Mouse (Mus musculus) right cerebral cortex, adult 18-20 months (tissue): ENCODE data around the gene Fnip1.

ENCODE experiments used
- DNase-seq: peaks from one replicate; pipeline ENCODE4 v3.0.0; 2022; ENCODE audit warnings: mixed read lengths

Gene Fnip1

DNA sequence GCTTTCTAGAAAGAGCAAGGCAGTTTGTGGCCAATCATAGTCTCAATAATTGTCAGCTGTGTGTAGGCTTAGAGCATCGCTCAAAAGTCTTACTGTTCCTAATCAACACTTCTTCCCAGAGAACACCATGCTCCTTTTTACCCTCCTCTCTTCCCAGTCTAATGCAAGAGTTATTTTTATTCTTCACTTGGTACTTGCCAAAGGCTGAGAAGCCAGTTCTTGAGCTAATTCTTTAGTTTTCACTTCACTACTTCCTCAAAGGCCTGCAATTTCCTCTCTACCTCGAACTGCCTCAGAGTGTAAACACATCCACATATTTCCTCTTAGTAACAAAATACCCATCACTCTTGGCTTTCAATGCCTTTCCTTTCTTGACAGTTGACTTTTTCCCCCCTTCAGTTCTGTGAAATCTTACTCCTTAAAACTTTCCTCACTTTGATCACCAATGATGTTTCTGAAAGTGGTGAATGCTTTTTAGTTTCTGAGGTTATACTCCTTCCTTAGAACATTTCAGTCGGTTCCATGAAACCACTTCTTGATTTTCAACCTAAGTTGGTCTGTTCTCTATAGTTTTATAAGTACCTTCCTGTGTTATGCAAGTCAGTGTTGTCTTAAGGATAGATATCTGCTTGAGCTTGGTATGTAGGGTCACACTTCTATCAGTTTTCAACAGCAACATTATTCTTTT is 26.7 kb downstream of the Fnip1 start:
- DNase-seq = peak; percentile 15

DNA sequence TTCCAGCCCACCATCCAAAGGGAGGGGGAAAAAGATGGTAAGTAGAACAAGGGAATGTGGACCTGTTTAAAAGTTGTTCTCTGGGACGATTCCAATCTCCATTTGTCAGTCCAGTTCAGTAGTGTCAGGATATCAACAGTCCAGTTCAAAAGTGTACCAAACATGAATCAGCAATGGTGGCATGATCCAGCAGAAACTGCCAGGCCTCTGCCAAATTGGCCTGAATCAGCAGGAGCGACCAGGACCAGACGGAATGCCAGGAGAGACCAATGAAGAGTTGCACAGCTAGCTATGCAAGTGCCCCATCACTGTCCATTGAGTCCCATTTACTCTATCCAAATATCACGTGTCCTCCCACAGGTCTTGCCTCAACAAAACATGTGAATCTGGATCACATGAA is 34.2 kb downstream of the Fnip1 start:
- no peak for DNase-seq

DNA sequence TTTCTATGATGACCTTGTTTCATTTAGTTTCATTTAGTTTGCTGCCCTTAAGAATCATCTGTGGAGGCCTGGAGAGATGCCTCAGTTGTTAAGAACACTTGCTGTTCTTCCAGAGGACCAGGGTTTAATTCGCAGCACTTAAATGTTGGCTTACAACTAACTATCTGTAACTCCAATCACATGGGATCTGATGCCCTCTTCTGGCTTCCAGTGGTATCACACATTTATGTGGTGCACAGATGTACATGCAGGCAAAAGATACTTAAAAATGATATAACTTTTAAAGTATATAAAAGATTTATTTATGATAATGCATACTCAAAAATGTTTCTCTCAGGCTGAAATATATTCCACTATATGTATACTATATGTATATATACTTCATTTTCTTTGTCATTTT is 40.4 kb downstream of the Fnip1 start:
- no peak for DNase-seq

DNA sequence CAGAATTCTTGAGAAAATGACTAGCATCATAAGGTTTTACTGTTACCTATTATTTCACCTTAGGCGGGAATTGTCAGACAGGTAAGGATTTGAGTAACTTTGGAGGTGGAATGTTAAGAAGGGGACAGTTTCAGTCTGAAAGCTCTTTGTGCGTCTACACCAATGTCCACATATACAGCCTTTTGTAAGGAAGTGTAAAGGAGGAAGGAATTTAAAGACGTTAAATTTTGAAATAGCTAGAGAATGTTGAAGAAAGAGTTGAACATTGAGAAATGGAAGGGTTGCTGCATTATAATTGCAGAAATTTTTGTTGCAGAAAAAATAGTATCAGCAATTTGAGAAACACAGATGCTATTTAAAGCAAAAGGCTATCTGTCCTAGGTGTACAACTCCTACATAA is 48.0 kb downstream of the Fnip1 start:
- DNase-seq = no peak

DNA sequence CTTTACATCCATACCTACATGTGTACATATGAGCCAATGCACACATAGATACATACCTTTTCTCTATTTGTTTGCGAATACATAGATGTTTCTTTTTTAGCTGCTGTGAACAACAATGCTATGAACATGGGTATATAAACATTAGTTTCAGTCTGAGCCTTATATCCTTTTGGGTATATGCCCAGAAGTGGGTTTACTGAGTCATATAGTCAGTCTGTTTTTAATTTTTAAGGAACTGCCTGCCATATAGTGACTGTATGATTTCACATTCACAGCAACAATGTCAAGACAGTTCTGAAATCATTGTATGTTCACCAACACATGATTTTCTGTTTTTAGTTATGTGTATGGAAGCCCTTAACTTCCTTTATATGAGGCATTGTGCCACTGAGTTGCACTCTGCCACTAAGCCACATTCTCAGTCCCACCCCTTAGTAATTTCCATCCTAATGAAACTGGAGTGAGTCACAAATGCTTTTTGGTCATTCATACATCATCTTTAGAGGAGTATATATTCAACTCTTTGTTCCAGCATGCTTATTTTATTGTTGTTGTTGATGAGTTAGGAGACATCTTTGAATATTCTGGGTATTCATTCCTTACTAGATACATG is 54.1 kb downstream of the Fnip1 start:
- no peak for DNase-seq

DNA sequence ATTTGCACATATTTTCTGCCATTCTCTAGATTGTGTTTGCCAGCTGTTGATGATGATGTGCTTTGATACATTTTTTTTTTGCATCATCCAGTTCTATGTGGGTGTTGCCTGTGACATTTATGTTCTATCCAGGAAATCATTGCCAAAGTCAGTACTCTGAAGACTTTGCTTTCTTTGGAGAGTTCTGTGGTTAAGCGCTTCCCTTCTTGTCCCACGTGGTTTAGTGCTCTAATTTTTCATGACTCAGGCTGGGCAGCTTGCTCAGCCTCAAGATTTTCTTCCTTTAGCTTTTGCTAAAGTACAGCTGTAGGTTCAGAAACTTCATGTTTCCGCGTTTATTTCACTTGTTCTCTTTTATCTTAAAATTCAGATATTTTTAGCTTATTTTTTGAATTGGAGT is 54.6 kb downstream of the Fnip1 start:
- no peak for DNase-seq

DNA sequence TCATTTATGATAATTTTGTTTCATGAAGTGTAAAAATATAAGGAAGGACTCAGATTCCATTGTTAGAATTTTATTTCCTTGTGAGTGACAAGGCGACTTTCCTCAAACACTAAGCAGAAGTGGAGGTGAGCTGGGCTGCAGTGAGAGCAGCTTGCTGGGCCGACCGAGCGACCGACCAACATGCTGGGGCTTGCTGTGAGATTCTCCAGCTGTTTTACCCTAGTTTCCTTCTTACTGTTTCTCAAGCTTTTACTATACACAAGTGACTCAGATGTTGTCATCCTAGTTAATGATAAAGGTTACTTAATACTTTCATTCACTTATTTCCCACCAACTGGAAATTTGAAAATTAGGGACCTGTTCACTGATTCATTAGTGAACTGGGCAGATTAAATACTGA is 61.8 kb downstream of the Fnip1 start:
- no peak for DNase-seq

DNA sequence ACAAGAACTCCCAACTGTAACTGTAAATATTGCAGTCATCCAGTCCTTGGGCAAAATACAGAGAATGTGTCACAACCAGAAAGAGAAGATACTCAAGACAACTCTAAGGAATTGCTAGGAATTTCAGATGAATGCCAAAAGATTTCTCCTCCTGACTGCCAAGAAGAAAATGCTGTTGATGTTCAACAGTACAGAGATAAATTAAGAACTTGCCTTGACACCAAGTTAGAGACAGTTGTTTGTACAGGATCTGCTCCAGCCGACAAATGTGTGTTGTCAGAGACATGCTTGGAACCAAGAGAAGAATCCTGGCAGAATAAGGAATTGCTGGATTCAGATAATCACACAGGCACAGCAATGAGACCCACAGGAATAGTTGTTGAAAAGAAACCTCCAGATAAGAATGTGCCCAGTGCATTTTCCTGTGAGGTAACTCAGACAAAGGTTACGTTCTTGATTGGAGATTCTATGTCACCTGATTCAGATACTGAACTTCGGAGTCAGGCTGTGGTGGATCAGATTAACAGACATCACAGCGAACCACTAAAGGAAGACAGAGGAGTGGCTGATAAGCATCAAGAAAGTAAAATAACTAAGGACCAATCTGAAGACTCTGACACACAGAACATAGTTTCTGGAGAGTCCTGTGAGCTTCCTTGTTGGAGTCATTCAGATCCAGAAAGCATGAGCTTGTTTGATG is 64.7 kb downstream of the Fnip1 start:
- DNase-seq = no peak

DNA sequence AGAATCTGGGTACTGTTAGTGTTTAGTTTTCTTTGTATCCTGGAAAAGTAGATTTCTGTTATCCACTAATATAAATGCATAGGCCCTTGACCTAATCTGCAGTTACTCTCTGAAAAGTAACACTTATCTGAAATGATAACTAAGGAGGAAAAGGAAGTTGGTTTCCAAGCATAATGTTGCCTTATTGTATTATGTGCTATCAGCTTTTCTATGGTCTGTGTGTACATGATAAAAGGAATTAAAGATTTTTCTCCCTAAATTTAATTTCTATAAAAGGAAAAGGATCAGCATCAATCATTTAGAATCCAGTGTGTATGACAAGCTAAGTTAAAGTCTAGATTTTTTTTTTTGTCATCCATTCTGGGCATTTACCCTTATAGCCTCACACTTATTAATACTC is 75.6 kb downstream of the Fnip1 start:
- DNase-seq = no peak

DNA sequence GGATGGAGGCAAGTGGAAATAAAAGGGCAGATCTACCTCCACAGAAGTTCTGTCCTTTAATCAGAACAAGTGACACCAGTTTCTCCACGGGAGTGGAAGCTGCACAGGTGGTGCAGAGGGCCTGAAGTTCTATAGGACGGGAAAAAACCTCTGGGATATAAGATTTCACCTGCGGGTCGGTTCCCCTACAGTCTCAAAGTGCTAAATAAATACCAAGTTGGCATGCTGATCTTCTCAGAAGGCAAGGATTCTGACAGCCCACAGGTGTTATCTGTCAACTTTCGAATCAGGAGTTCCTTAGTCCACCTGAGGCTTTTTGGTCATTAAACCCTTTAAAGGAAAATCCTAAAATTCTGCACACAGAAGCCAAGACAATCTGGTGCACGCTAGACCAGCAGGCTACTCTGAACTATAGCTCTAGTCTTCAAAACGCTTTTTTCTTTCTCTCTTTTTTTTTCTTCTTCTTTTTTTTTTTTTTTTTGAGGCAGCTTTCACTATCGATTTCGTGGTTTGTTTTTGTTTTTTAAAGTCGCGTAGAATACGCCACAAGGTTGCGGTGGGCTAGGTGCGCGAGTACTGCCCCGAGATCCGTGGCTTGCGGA is 84.0 kb downstream of the Fnip1 start:
- DNase-seq = no peak

DNA sequence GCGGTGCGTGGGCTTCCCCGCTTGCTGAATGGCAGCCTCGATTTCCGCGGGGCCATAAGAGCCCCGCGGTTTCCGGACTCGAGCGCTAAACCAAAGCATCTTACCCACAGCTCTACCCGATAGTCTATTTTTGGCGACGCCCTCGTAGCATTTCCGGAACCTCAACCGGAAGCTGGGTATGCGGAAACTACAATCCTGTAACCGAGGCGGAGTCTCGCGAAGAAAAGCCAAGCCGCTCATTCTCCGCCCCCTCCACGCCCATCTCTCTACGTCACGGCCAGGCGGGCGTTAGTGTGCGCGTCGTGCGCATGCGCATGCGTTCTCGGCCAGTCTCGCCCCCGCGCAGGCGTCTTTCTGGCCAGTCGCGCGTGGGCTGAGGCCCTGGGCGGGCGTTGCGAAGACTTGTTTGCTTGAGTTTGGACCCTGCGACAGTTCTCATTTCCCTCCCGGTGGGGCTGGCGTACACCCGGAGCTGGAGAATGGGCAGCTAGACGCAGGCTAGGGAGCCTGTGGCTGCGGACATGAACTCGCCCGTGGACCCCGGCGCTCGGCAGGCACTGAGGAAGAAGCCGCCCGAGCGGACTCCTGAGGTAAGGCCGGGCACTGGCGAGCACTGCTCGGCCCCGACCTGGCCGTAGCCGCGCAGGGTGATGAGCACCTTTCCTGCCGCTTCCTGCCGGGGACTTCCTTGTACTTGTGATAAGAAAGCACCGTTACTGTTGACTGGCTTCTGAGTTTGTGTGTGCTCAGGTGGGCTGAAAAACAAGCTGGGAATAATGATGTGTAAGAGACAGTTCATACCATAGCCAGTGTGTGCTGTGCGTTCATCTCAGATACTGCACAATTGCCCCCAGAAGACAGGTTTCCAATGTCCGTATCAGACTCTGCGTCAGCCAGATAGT is 84.8 kb downstream of the Fnip1 start, which contains the start of gene Rapgef6:
Rapgef6 (plus strand) TSS at position 319 of the 902 bp plus-strand sequence.
- DNase-seq = peak; percentile 98

DNA sequence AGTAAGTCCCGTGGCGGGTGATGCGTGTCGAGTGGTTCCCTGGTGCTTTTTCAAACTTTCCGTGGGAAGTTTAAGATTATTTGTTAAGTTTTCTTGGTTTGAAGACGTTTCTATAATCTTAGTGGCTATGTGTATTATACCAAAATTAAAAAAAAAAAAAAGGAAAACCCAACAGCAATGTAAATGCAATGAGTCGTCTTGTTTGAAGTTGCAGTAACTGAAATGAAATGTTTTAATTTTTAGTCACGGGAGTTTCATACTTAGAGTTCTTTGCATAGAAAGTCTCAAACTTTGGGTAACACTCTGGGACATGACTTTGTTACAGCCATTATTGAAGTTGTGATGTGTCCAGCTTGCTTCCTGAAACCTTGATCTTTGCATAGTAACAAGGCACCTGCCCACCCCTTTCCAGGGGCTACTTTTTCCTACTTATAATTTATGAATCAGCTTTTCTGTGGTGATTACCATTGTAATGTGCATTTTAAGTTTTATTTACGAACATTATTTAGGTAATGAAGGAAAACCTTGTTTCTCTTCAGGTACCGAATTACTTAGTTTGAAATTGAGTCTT is 85.5 kb downstream of the Fnip1 start:
- DNase-seq = no peak

DNA sequence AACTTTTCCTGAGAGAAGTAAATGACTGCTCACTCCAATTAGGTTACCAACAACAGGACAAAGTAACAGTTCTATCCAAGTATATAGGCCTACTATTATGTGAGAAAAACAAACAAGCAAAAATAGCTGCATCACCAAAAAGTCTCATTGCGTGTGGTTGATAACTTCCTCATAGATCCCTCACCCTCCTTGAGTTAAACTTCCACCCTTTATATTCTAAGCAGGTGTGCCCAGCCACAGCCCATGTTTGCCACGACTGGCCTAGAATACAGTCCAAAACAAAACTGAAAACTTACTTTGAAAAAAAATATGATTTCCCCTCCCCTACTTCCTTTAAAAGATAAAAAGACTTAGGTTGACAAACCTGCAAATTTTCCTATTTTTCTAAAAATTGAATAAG is 90.0 kb downstream of the Fnip1 start:
- no peak for DNase-seq

DNA sequence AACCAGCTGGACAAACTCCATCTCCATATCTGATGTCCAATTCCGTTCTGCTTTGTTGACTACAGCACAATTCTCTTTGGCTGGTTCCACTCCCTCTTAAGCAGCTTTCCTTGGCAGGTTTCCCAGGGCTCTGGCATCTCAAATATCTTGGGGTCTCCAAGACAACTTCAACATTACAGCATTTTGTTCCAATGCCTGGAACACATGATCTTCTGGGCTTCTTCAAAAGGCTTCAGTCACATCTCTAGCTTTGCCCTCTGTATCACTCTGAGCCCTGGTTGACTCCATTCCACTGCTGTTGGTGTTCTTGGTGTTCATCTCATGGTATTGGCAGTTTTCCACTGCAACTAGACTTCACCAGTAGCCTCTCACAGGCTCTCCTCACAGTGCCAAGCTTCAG is 92.4 kb downstream of the Fnip1 start:
- no peak for DNase-seq

DNA sequence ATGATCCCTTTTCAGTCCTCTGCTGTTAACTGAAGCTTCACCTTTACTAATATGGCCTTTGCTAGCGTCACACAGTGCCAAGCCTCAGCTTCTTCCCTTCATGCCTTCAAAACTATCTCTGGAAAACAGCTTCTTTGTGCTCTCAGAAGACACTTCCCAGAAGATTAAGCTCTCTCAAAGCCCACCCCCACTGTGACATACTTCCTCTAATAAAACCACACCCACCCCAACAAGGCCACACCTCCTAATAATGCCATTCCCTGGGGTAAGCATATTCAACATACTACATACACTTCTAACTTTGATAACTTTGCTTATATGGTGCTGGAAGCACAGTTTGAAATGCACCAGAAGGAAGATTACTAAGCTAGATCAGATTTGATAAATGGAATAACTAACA is 92.9 kb downstream of the Fnip1 start:
- no peak for DNase-seq

DNA sequence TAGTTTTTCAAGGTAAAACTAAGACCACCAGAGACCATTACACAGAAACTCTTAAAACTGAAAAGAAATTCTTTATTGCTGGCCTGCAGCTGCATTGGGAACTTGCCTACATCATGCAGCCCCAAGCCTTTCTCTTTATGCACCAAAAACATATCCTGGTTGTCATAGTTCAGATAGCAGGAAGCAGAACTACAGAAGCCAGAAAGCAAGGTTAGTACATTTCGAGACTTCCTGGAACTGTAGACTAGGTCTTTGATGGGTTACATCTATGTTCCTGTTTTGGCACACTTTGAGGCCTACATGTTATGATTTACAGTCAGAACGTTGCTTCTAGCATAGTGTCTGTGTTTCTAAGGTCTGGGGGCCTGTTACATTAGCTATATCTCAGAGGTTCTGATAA is 95.8 kb downstream of the Fnip1 start:
- no peak for DNase-seq

DNA sequence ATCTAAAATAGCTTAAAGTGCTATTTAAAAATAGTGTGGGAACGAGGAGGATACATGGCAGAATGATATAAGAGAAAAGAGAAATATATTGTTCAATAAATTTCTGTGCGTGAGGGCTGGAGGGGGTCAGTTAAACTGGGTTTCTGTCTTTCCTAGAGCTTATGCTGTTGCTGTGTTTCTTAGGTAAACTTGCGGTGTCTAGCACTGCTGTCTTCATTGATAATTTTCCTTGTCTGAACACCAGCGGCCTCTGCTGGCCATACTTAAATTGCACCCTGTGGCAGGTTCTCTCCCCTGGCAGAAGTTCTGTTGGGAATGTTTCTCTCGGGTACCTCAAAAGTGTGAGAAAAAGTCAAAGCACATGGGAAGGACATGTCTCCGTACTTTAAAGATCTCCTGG is 96.9 kb downstream of the Fnip1 start:
- DNase-seq = peak; percentile 43

DNA sequence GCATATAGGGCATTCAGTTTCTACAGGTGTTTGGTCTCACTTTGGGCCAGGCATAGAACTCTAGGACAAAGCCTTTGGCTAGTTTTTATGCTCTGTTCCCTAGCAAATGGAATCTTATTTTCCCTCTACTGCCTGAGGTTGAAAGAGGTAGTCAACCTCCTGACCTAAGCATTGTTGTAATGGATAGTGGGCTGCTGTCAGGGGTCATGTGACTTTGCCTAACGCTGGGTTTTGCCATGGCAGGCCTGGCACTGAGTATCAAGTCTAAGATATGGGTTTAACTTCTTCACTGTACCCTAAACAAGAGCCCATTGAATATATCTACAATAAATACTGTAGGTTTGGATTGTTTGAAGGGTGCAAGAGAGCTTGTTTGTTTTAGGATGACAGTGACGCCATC is 101.0 kb downstream of the Fnip1 start:
- DNase-seq = no peak

DNA sequence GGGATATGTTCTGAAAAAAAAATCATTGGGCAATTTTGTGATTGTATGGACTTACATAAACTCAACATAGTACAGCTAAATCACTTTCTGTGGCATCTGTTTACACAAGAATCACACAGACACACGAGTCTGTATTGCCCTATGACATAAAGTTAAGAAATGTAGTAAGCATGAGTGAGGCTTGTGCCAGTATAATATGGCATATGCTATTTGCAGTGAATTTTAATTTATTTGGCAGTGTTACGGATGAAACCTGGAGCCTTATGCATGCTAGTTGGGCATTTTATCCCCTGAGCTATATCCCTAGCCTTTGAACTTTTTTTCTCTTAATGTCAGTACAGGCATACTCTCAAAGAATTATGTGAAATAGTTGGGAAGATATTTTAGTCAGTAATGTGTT is 101.5 kb downstream of the Fnip1 start:
- no peak for DNase-seq

DNA sequence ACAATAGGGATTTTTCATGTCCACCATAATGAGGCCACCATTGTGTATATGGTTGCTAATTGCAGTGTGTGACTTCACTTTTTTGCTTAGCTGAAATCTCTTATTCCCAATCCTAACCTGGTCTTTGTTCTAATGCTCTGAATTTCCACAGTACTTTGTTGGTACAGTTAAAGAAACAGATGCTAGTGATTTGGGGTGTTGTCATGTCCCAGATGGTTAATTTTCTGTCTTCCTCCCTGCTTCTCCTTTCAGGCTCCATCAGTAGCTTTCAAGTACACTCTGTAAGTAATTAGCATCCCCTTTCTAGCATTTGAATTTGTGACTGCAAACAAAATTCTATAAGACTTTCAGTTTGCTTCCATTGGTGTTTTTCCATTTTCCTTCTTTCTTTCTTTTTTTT is 102.3 kb downstream of the Fnip1 start:
- DNase-seq = no peak

DNA sequence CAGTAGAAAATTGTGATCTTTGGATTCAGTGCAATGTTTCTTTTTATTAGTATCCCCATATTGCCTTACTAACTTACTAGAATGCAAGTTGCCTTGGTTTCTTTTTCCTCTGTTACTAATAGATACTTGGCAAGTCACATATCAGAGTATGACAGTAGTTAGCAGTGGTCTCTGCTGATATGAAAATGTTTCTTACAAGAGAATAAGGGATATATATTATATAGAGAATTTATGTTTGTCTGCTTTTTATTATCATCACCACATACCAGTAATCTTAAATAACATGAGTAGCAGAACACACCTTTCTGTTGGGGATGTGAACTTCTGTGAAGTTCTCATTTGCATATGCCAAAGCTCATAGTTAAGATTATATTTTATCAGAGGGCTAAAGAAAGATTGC is 104.4 kb downstream of the Fnip1 start:
- no peak for DNase-seq

DNA sequence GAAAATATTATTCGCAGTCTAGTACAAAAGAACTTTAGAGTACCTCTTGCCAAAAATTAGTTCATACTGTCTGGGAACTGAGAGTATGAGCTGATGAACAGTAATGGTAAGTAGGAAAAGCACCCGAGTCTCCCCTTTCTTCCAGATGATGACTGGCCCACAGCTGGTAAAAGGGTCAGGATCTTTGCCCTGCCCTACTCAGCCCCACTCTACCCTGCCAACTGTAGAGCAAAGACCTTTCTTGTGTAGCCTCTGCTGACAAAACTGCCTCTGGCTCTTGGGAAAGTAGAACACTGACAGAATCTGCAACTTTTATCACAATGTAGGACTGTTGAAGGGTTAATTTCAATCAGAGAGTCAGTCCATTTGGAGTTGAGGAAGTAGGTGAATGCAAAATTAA is 117.0 kb downstream of the Fnip1 start:
- no peak for DNase-seq

DNA sequence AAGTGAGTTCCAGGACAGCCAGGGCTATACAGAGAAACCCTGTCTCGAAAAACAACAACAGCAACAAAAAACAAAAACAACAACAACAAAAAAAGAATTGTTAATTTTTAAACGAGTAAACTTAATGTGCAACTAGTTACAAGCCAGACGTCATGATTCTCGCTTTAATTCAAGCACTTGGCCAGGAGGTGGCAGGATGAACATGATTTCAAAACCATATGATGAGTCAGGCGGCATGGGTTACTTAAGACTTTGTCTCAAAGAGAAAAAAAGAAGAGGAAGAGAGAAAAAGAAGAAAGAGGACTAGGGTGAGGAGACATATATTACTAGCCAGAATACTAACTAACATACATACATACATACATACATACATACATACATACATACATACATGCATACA is 124.8 kb downstream of the Fnip1 start:
- DNase-seq = peak; percentile 23
